Mouse (Mus musculus): Measurements from ENCODE around the gene Axl. TPM values are rescaled to one million over a fixed set of nuclear protein-coding genes. Genes with fewer than 3 reads are reported as not detected.

The Axl gene
- total RNA-seq, 2 experiments from 2014 or later, result 41.9 to 66.9 TPM

DNA sequence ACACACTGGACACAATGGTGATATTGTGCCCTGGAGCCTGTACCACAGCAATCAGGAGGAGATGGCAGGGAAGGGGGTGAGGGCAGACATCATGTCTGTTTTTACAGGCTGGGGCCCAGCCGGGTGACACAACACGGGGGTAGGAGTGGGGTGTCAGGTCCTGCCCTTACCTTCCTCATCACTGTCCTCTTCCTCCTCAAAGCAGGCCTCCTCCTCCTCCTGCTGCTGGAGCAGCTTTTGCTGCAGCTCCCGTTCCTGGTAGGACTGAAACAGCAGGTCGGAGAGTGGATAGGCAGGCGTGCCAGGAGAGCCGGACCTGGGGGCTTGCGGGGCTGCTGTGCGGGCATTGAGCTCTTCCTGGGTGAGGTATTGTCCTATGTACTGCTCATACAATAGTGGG lies 73.9 kb downstream of the Axl start:
- no peak for DNase-seq (ENCODE audit: low spot score in 2 of 2)

DNA sequence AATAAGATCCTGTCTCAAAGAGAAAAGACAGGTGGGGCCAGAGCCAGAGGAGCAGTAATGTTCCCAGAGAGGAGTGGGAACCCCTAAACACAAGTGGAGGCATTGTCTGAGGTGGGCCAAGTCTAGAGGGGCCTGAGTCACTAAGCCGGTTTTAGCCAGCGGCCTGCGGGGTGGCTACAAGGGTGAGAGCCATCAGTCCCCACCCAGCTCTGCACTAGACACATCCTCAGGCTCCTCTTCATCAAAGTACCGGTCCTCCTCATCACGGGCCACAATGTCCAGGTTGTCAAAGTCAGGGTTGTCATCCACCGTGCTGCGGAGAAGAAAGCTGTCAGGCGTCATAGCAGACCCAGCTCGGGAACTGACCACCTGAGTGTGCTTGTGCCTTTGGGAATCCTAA lies 75.7 kb downstream of the Axl start:
- no peak for DNase-seq (ENCODE audit: low spot score in 2 of 2)

DNA sequence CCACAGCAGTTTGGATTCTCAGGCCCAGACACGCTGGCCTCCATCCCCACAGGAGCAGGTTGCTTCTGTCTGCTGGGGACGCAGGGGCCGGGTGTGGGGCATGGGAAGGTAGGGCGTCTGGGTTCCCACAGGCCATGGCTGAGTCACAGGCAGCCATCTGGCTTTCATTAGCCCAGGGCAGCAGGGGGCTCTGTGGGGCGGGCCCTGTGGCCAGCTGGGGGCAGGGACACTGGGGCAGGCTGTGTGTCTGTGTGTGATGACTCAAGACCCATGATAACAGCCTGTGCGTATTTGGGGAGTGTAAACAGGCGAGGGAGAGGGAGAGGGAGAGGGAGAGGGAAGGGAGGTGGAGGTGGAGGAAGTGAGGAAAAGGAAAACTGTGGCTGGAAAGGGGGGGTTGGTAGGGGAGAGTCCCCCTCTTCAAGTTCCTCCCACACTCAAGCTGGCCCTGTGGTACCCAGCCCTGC lies 76.7 kb downstream of the Axl start:
- DNase-seq (ENCODE audit: low spot score in 2 of 2), result no peak

DNA sequence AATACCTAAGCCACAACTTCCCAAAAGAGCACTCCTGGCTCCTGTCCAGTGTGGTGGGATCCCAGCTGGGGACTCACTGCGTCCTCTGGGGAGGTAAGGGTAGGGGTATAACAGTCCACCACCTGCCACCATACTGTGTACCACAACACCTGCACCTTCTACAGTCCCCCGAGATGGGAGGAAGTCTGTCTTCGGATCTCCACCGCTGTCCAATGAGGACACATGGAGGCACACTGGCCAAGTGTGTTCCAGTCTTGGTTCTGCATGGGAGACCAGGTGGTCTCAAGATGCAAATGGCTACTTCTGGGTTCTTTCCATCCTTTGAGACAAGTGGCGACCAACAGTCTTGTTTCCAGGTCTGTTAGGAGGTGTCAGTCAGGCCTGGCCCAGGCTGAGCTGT lies 77.3 kb downstream of the Axl start:
- DNase-seq (ENCODE audit: low spot score in 2 of 2), result no peak

DNA sequence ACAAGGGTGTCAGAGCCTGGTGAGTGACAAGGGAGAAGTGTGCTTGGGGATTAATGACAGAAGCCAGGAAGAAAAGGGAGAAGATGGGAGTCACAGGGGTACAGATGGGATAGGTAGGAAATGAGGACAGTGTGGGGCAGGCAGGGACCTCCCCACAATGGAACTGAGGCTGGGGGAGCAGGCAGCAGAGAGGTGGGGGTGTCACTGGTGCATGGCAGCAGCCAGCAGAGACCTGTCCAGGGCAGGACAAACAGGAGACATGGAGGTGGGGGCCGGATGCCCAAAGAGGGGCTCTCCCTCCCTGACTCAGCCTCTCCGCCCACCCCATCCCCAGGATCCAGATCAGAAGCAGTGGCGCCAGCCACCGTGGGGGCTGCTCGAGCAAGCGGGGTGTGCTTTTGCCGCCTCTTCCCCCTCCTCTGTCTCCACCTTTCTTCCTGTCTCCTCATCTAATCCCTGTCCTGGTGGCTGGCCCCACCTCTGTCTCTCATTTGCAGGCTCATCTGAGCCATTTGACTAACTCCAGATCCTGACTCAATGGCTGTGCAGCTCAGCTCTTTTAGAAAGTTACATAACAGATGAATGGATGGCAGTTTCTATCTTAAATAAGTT lies 77.9 kb downstream of the Axl start:
- DNase-seq (ENCODE audit: low spot score in 2 of 2), result no peak

DNA sequence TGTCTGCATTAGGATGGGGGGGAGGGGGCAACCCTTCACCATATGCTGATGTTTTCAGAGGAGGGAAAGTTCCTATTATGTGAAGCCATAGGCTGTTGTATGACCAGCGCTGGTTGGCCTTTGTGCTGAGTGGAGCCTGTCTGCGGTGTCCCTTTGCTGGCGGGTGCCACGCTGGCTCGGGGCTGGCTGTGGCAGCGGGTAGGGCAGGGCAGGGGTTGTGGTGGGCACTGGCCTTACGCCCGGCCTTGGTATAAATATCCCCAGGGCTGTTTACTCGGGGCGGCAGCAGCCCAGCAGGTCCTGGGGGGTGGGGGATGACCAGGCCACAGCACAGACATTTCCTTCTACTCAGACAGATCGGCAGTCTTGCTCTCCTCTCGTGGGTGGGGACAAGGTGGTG lies 78.5 kb downstream of the Axl start:
- no peak for DNase-seq (ENCODE audit: low spot score in 2 of 2)

DNA sequence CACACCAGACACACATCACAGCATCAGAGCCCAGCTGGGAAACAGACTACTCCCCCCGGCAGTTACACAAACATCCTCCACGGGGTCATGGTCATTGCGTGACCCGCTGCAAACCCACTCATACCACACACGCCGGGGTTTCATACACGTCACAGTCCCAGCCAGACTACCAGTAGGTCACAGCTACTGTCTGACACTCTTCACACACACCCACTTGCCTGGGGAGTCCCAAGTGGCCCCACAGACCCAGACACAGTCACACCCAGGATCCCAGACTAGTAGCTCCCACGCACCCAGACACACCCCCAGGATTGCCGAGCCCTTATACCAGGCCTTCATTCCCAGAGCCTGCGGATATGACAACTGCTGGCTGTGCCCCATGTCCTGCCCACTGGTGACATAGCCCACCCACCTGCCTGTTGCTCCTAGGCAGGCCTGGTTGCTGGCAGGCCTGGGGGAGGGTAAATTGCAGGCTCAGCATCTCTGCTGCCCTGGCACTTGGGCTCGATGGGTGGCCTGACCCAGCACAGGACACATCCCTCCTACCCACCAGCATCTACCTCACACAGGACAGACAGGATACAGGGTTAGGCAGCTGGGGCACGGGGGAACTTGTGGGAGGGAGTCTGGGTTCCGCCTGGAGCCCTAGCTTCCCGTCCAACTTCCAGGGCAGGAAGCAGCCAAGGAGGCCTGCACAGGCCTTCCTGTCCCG lies 80.8 kb downstream of the Axl start:
- DNase-seq (ENCODE audit: low spot score in 2 of 2), result no peak

Small RNA genes lying within 50 kb of the gene (microRNA-seq; reads per million reads assigned to microRNA genes)
- gene Gm24865 (ENCODE audit: borderline number of aligned reads in 2 of 2), result 0 reads per million in 2 experiments

Other genes starting within 250 kb of the Axl start
- 1 to 10 TPM; 1.0 to 3.7 TPM for gene Ceacam2, start 248.8 kb downstream of the Axl start, total RNA-seq (2021)
- not detected for gene Erich4, start 172.8 kb downstream of the Axl start, total RNA-seq (2021)
- gene Dmac2, start 169.3 kb downstream of the Axl start, total RNA-seq (2021), result 10 to 100 TPM; 24.2 to 30.5 TPM
- 1 to 10 TPM; 2.7 to 2.8 TPM for gene B3gnt8, start 162.1 kb downstream of the Axl start, total RNA-seq (2021)
- 100 to 1,000 TPM; 232 to 288 TPM for gene Bckdha, start 129.7 kb downstream of the Axl start, total RNA-seq (2021)
- 10 to 100 TPM; 38.0 to 49.3 TPM for gene Exosc5, start 129.5 kb downstream of the Axl start, total RNA-seq (2021)
- gene Tmem91, start 113.5 kb downstream of the Axl start, total RNA-seq (2021), result not detected
- gene B9d2, start 107.9 kb downstream of the Axl start, total RNA-seq (2021), result 10 to 100 TPM; 15.0 to 16.2 TPM
- gene Tgfb1, start 101.7 kb downstream of the Axl start, total RNA-seq (2021), result 10 to 100 TPM; 26.2 to 36.0 TPM
- 10 to 100 TPM; 52.1 to 53.0 TPM for gene Ccdc97, start 69.6 kb downstream of the Axl start, total RNA-seq (2021)
- gene Hnrnpul1, start 33.9 kb downstream of the Axl start, total RNA-seq (2021), result 10 to 100 TPM; 83.8 to 94.4 TPM
- gene Cyp2s1, start 28.2 kb upstream of the Axl start, total RNA-seq (2021), result 1 to 10 TPM; 3.4 to 4.3 TPM
- 10 to 100 TPM in 1 of 2 experiments, 1 to 10 TPM in 1; 8.3 to 26.8 TPM for gene Cyp2b10, start 108.9 kb upstream of the Axl start, total RNA-seq (2021)